Mouse (Mus musculus) thymus, postnatal 25 days (tissue): ENCODE measurements around the gene U2surp.

ENCODE experiments used
- DNase-seq: peaks from one replicate; pipeline ENCODE4 v3.0.0; 2022

Gene U2surp

GRCm38 (mm10) chr9:95451931-95452330 is 59.9 kb downstream of the U2surp start:
- no peak for DNase-seq

- no peak for DNase-seq
These were observed 61.2 kb downstream of the U2surp start for GRCm38 (mm10) chr9:95450586-95450985.

GRCm38 (mm10) chr9:95442321-95442731 is 69.5 kb downstream of the U2surp start:
- DNase-seq = no peak

GRCm38 (mm10) chr9:95437883-95438282 is 73.9 kb downstream of the U2surp start:
- DNase-seq = no peak

DNA sequence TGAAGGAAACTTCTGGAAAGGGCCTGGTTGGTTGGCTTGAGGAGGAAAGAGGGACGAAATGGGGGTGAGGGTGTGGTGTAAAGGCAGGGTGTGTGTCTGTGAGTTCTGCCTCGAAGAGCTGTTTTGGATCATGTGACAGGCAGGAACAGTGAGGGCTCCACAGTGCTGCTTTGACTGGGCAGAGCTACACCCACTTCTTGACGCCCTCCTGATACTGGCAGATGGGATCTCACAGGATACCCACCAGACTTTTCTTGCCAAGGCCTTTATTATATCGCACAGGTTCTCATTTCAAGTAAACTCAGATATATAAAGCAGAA is 75.5 kb downstream of the U2surp start:
- no peak for DNase-seq

DNA sequence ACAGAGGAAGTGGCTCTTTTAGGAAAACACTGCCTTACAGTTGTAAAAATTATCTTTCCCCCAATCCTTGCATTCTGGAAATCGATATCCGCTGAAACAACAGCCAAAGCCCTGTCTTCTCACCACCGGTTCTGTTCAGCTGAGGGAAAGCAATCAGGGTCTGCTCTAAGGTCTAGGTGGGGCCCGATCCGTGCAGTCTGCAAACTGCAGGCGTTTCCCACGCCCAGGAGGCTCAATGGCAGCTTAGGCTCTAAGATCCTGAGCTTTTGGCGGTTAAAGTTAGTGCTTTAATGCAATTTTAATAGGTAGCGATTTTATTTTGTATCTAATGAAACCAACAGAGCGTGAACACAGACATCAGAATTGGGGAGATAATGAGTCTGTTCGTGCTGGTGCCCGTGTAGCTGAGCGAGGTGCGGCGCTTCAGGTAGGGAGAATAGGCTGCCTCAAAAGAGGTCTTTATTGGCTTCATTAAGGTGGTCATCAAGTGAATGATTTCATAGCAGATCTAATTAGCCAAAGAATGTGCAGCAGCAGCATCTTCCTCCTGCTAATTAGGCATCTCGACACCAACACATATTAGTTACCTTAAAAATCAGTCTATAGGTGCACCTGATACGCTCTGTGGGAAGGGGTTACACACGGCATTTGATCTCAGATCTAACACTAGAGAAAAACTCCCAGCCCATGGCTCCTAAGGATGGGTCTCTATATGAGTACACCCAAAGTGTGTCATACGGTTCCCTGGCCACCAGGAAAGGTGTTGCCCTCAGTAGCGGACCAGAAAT is 76.1 kb downstream of the U2surp start:
- no peak for DNase-seq

DNA sequence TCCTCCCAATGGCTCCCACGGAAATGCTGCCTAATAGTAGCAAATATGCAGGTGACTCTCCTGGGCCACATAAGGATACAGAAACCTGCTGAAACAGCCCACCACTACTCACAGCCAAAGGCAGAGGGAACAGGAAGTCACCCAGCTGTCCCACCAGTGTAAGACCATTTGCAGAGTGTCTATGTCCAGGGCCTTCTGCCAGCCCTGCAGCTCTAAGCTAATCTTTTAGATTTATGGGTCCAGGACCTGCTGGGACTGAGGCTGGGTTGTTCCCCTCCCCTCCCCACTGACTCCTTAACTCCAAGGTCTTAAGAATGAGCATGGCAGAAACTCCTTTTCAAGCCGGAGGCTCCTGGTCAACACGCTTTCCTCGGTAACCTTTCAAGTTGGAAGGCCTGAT is 83.5 kb downstream of the U2surp start:
- no peak for DNase-seq

GRCm38 (mm10) chr9:95413911-95414310 is 97.9 kb downstream of the U2surp start:
- DNase-seq = peak; percentile 10

DNA sequence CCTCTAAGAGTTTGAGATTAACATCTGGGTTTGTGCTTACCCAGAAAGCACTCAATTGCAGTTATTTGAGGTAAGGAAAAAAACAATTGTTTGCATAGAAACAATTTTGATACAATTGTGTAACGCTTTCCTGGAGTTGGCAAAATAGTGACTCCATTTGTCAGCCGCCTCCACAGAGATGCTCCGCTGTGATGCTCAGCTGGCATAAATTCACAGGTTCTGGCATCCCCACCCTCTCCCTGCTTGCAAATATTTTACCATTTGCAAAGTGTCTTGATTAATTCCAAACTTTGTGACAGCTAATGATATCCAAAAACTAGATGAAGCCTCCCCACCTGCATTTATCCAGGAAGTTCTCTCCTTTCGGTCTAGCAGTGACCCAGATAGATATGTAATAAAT is 99.7 kb downstream of the U2surp start:
- no peak for DNase-seq

DNA sequence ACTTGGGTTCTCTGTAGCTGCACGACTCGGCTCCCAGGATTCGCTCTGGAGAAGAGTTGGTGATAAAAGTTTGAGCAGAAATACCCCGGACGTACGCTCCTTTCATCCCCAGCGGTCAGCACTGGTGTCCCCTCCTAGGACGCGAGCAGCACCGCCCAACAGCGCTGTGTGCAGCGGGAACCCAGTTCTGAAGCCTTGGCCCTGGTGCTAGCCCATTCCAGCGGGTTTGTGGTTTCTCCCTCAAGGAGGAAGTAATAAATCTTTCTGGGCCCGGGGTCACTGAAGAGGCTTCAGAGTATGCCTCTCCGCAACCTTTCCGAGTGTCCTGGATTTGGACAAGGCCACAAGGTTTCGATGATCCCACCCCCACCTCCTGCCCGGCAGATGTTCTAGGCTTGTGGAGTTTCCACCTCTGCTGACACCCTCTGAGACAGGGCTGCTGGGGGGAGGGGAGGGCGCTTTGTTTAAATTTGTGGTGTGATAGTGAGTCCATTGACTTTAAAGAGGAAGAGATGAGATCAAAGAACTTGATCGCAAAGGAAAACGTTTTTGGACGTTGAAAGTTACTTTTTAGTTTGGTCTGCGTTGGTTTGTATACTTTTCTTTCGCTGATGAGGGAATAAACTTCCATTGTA is 104.1 kb downstream of the U2surp start:
- DNase-seq = peak; percentile 13
